Mouse (Mus musculus) MEL (cell line): ENCODE measurements at regions not wholly inside any gene's neighbourhood (a gene's known extent, or its start where the extent isn't known, plus 50 kb on each side); places are given as distances from the start of the nearest gene placed in this dataset.

Source experiments
- DNase-seq: peaks from one replicate; pipeline ENCODE4 v3.0.0; 2011; ENCODE audit warnings: low read depth, low spot score
- H3K27ac ChIP-seq: 2 replicates; pipeline ENCODE4 v1.5.1; 2012; ENCODE audit warnings: low read depth, mild to moderate bottlenecking, control low read depth, low read length, moderate library complexity; ENCODE audit not compliant: control insufficient read depth
- H3K27me3 ChIP-seq, 2 experiments: fragments of 150-350 bp in 1 of 2; sonication (generic) in 1 of 2; 2 replicates each; pipeline ENCODE4 v1.6.1; 2012; ENCODE audit warnings: low read length in 2 of 2, mild to moderate bottlenecking in 2 of 2, improper control_type of control experiment in 1 of 2, moderate library complexity in 1 of 2; ENCODE audit not compliant: insufficient read depth in 2 of 2, control insufficient read depth in 1 of 2
- H3K36me3 ChIP-seq, 2 experiments: 2 replicates each; pipeline ENCODE4 v1.6.1; 2012 to 2014; ENCODE audit warnings: low read length in 2 of 2, improper control_type of control experiment in 1 of 2, inconsistent platforms in 1 of 2, mild to moderate bottlenecking in 1 of 2; ENCODE audit not compliant: insufficient read depth in 2 of 2, control insufficient read depth in 1 of 2
- H3K4me1 ChIP-seq, 2 experiments: fragments of 150-350 bp in 1 of 2; sonication (generic) in 1 of 2; 2 replicates each; pipeline ENCODE4 v1.6.1; 2012; ENCODE audit warnings: low read length in 2 of 2, improper control_type of control experiment in 1 of 2, mild to moderate bottlenecking in 1 of 2; ENCODE audit not compliant: insufficient read depth in 2 of 2, control insufficient read depth in 1 of 2
- H3K4me3 ChIP-seq, 2 experiments: fragments of 150-350 bp in 1 of 2; sonication (generic) in 1 of 2; 2 replicates each; pipeline ENCODE4 v1.5.1; 2012; ENCODE audit warnings: low read depth in 2 of 2, low read length in 2 of 2, mild to moderate bottlenecking in 2 of 2, moderate library complexity in 2 of 2, control low read depth in 1 of 2, improper control_type of control experiment in 1 of 2; ENCODE audit not compliant: control insufficient read depth in 1 of 2, insufficient read depth in 1 of 2
- H3K79me2 ChIP-seq: 2 replicates; pipeline ENCODE4 v1.6.1; 2012; ENCODE audit warnings: mild to moderate bottlenecking, low read length, moderate library complexity; ENCODE audit not compliant: control insufficient read depth, poor library complexity, insufficient read depth
- H3K9ac ChIP-seq: 2 replicates; pipeline ENCODE4 v1.6.1; 2012; ENCODE audit warnings: low read depth, mild to moderate bottlenecking, control low read depth, low read length, moderate library complexity; ENCODE audit not compliant: control insufficient read depth, poor library complexity, severe bottlenecking
- H3K9me3 ChIP-seq: fragments of 150-350 bp; sonication (generic); replicated peaks from 2 replicates; pipeline ENCODE4 v1.6.1; 2012; ENCODE audit warnings: mild to moderate bottlenecking, low read length, improper control_type of control experiment, moderate library complexity; ENCODE audit not compliant: insufficient read depth
- CHD2 ChIP-seq: IDR thresholded peaks from 2 replicates; pipeline ENCODE4 v1.6.1; 2011; ENCODE audit warnings: low read length, improper control_type of control experiment
- E2F4 ChIP-seq: IDR thresholded peaks from 2 replicates; pipeline ENCODE4 v1.6.1; 2011; ENCODE audit warnings: low read depth, low read length, improper control_type of control experiment, borderline replicate concordance
- ETS1 ChIP-seq: IDR thresholded peaks from 2 replicates; pipeline ENCODE4 v1.6.1; 2012; ENCODE audit warnings: low read depth, mild to moderate bottlenecking, inconsistent platforms, low read length, improper control_type of control experiment, moderate library complexity
- GABPA ChIP-seq: IDR thresholded peaks from 2 replicates; pipeline ENCODE4 v1.6.1; 2012; ENCODE audit warnings: low read depth, mild to moderate bottlenecking, inconsistent platforms, low read length, improper control_type of control experiment, moderate library complexity
- HCFC1 ChIP-seq: IDR thresholded peaks from 2 replicates; pipeline ENCODE4 v1.6.1; 2012; ENCODE audit warnings: low read depth, mild to moderate bottlenecking, inconsistent platforms, low read length, improper control_type of control experiment, moderate library complexity
- JUND ChIP-seq: IDR thresholded peaks from 2 replicates; pipeline ENCODE4 v1.6.1; 2011; ENCODE audit warnings: low read depth, mild to moderate bottlenecking, improper control_type of control experiment, low read length
- MAFK ChIP-seq: IDR thresholded peaks from 2 replicates; pipeline ENCODE4 v1.6.1; 2011; ENCODE audit warnings: low read depth, mild to moderate bottlenecking, low read length, improper control_type of control experiment, borderline replicate concordance
- MAX ChIP-seq: IDR thresholded peaks from 2 replicates; pipeline ENCODE4 v1.6.1; 2011; ENCODE audit warnings: low read length, improper control_type of control experiment
- MYC ChIP-seq: IDR thresholded peaks from 2 replicates; pipeline ENCODE4 v1.6.1; 2011; ENCODE audit warnings: low read depth, mild to moderate bottlenecking, low read length, improper control_type of control experiment, moderate library complexity
- NELFE ChIP-seq: IDR thresholded peaks from 2 replicates; pipeline ENCODE4 v1.6.1; 2011; ENCODE audit warnings: low read depth, low read length, improper control_type of control experiment
- POLR2AphosphoS5 ChIP-seq: IDR thresholded peaks from 2 replicates; pipeline ENCODE4 v1.6.1; 2012; ENCODE audit warnings: low read depth, borderline replicate concordance, mild to moderate bottlenecking, inconsistent platforms, low read length, moderate library complexity, mixed read lengths
- RCOR1 ChIP-seq: IDR thresholded peaks from 2 replicates; pipeline ENCODE4 v1.6.1; 2012; ENCODE audit warnings: low read depth, mild to moderate bottlenecking, inconsistent platforms, low read length, improper control_type of control experiment
- SIN3A ChIP-seq: IDR thresholded peaks from 2 replicates; pipeline ENCODE4 v1.6.1; 2012; ENCODE audit warnings: low read length, improper control_type of control experiment, inconsistent platforms
- TBP ChIP-seq: IDR thresholded peaks from 2 replicates; pipeline ENCODE4 v1.8.0; 2011; ENCODE audit warnings: low read depth, low read length, improper control_type of control experiment
- ZNF384 ChIP-seq: IDR thresholded peaks from 2 replicates; pipeline ENCODE4 v1.6.1; 2012; ENCODE audit warnings: low read depth, mild to moderate bottlenecking, inconsistent platforms, low read length, improper control_type of control experiment

- no peak for DNase-seq
- H3K9ac ChIP-seq, result no peak overlapping the region
Observed at GRCm38 (mm10) chr2:7619888-7620664, 110.7 kb upstream of the Celf2 start.

GRCm38 (mm10) chr2:7578196-7578595 is 68.8 kb upstream of the Celf2 start:
- Histone ChIP-seq H3K4me3 (no peak overlapping the region), H3K4me1 (no peaks in the 10 kb centered on the region), H3K36me3 (no peaks in the 10 kb centered on the region), H3K27me3 (no peaks in the 10 kb centered on the region), H3K79me2 (no peaks in the 10 kb centered on the region), H3K9me3 (no peaks in the 10 kb centered on the region), H3K9ac (no peak overlapping the region), H3K27ac (no peak overlapping the region)
- no peak for DNase-seq
- TF ChIP-seq TBP (no peak), E2F4 (no peak), RCOR1 (no peak), MYC (no peak), ZNF384 (no peak), HCFC1 (no peak), JUND (no peak), MAX (no peak), CHD2 (no peak), SIN3A (no peak), NELFE (no peak), GABPA (no peak), MAFK (no peak)

More at GRCm38 (mm10) chr2:7619888-7620664, 110.7 kb upstream of the Celf2 start:
- Histone ChIP-seq H3K27me3 (no peaks in the 10 kb centered on the region), H3K79me2 (no peaks in the 10 kb centered on the region), H3K9me3 (no peaks in the 10 kb centered on the region), H3K27ac (no peak overlapping the region), H3K4me1 (no peaks in the 10 kb centered on the region), H3K36me3 (no peaks in the 10 kb centered on the region), H3K4me3 (no peak overlapping the region)
- TF ChIP-seq POLR2AphosphoS5, result no peak
- TF ChIP-seq ETS1, result no peak
